Mouse (Mus musculus): ENCODE data around the gene Elmo1.

The Elmo1 gene

DNA sequence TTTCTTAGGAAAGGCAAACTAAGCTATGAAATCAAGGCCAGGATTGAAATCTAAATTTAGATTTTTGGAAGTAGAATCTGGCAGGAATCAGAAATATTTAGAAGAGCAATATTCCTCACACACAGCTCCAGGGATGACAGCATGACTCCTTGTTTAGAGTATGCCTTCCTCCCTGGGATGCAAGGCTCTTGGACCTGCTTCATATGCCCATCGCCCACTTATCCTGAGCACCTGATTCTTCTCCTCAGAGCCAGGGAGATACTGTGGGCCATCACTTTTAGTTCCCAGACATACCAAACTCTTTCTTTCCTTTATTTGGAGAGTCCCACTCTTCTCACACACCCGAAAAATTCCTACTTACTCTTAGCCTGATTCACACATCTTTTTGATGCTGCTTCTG is 449.2 kb downstream of the Elmo1 start:
- WGBS: 44% methylated on average over 2 of the region's 2 CpGs

DNA sequence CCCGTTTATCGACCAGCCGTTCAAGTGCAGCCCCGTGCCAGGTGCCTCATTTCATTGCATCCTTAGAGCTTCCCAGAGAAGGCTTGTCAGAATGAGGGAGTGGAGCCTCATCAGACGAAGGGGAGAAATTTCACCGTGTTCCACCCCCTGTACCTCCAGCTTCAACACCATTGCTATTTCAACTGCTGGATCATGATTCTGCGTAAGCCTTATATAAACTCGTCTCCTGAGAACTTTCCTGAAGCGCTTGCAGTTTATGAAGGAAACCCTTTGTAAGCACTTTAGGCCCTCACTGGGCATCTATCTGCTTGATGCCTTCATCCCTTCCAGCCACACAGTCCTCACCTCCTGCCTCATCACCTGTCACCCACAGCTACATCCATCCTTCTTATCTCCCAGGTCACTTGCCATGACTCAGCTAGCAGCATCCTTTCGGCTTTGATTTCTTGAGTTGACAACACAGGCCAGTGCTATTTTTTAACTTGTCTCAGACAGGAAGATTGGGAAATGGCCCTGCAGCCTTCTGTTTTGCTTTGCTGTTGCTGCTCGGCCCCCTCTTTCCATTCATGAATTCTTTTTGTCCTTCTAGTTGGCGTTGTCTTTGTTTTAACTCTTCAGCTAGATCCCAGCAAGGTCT is 456.3 kb downstream of the Elmo1 start:
- WGBS: 54% methylated on average over 12 of the region's 12 CpGs

DNA sequence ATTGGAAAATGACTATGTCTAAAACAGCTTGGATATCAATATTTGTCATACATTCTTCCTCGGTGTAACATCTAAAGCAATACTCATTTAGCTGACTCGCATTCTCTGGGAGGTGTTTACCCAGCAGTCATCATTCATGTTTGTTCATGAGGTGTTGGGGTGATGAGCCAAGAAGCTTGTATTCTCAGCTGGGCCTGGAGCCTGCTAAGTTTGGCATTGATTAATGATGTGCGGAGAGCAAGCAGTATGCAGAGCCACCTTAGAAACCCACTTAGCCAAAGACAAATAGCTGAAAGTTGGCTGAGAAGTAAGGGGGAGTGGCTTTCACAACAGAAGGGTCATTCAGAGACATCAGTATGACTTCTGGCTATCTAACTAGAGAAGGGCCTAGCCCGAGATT is 459.6 kb downstream of the Elmo1 start:
- WGBS: 68% methylated on average over 4 of the region's 4 CpGs

GRCm38 (mm10) chr13:20551559-20551958 is 461.2 kb downstream of the Elmo1 start:
- 94% methylated on average over 1 of the region's 1 CpGs for WGBS

DNA sequence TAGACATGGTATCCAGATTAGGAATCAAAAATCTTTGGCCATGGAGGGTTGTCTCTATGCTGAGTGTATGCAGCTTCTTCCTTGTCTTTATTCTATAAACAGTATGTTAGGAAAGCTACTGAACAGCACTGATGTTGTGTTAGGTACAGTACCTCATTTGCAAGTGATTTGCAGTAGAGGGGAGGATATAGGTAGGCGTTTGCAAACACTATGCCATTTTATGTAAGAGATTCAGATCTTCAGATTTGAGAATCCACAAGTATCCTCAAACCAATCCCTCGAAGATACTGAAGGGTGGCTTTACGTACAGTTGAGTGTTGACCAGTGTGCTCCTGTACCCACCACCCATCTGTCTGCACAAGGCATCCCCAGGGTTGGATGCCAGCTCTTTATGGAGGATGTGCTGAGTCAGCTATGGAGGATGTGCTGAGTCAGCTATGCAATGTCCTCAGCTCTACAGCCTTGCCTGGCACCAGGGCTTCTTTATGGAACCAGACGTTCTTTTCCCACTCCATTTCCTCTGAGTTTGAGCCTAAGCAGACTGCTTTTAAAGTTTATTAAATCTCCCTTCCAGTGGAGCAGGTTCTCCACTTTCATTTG is 465.6 kb downstream of the Elmo1 start:
- 62% methylated on average over 4 of the region's 4 CpGs for WGBS

DNA sequence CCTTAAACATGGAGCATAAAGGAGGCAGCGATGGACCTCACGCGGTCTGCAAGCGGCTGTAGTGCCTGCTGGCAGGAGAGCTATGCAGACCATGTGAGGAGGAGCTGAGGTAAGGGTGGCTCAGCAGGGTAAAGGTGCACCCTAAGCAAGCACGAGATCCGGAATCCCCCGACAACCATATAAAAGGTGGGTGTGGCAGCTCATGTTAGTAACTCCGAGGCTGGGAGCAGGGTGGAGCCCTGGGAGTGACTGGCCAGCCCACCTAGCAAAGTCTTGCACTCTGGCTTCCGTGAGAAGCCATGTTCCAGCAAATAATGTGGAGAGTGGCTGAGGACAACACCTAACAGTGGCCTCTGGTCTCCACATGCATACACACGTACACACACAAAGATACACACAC is 466.3 kb downstream of the Elmo1 start:
- WGBS: 83% methylated on average over 10 of the region's 10 CpGs

- 62% methylated on average over 8 of the region's 8 CpGs for WGBS
Observed at GRCm38 (mm10) chr13:20557156-20557555, 466.8 kb downstream of the Elmo1 start.

DNA sequence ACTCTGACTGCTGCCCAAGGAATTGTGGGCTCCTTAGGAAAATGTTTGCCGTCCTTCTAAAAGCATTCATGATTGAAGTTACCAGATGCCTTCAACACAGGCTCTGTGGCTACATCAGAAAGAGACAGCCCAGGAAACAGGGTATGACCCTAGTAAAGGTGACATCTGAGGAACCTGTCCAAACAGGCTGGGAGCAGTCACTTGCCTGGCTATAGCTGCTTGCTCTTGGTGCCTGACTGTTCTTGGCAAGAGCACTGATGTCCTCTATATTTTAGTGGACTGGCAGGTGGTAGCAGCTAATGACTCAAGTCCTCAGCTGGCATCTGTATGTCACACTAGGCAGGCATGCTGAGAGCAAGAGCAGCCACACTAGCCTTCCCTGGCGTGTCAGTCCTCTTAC is 468.0 kb downstream of the Elmo1 start:
- WGBS: 82% methylated on average over 2 of the region's 2 CpGs

- 89% methylated on average over 9 of the region's 9 CpGs for WGBS
Observed at GRCm38 (mm10) chr13:20564414-20564813, 474.0 kb downstream of the Elmo1 start.

DNA sequence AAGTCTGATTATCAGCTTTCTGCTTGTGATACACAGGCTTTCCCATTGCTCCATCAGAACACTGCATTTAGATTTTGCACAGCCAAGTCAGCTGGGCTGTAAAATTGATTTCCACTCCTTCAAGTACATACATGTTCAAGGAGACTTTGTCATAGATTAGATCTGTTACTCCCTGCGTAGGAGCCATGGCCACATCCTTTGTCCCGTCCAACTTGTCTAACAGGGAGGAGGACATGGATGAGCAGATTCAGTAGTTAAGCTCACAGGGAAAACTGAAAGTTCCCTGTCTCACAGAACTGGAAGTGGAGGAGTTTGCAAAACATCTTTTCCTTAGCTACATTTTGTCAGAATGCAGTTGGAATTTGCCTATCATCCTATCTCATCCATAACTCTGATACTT is 484.8 kb downstream of the Elmo1 start:
- 94% methylated on average over 2 of the region's 2 CpGs for WGBS

DNA sequence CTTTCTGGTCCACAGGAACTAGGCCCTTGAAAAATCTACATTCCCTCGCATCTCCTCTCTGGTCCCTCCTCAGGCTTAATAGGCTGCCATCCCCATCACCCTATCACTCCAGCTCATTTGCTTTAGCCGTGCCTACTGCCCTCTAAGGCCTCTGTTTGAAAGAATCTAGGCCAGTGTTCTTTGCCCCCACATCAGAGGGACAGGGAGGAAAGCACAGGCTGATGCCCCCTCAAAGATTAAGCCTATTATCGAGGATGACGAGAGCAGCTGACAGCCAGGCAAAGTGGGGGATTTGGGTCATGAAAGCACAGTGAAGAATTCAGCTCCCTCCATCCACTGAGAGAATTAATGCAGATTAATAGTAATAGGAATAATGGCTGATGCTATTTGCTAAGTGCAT is 495.5 kb downstream of the Elmo1 start:
- WGBS: 82% methylated on average over 4 of the region's 4 CpGs

GRCm38 (mm10) chr13:20586462-20586861 is 496.1 kb downstream of the Elmo1 start:
- WGBS: 79% methylated on average over 3 of the region's 3 CpGs

- WGBS: 50% methylated on average over 4 of the region's 4 CpGs
Observed at GRCm38 (mm10) chr13:20590983-20591382, 500.6 kb downstream of the Elmo1 start.

GRCm38 (mm10) chr13:20597307-20597706 is 506.9 kb downstream of the Elmo1 start:
- 41% methylated on average over 5 of the region's 5 CpGs for WGBS

DNA sequence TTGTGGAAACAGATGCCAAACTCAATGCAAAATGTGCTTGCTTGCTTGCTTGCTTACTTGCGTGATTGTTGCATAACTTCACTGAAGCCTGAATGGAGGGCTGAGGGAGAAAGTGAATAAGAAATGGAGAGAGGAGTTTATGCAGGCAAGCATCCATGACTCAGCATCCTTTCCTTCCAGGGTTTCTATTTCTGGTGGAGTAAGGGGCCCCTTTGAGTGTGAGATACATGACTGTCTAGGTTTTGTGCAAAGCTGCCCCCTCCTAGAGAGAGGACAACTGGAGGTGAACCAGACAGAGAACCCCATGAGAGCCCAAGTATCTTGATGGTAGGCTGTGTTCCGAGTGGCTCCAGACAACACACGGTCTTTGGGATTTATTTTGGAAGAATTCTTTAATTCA is 508.2 kb downstream of the Elmo1 start:
- 61% methylated on average over 3 of the region's 3 CpGs for WGBS

DNA sequence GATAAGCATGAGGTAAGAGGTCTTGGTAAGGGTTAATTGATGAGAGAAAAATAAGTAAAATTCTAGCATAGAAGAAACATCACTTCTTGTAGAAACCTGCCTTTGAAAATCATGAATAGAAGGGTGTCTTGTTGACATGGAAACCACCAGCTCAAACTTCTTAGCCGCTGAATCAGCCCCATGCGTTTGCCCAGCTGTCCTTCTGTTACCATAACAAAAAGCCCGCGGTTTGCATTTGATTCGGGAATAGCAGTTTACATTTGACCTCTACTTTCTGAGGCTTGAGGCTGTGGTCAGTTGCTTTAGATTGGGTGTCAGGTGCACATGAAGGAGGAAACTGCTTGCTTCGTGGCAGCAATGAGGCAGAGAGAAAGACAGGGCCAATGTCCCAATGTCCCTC is 509.9 kb downstream of the Elmo1 start:
- WGBS: 28% methylated on average over 6 of the region's 6 CpGs

GRCm38 (mm10) chr13:20601421-20601820 is 511.0 kb downstream of the Elmo1 start:
- WGBS: 38% methylated on average over 1 of the region's 1 CpGs

GRCm38 (mm10) chr13:20606891-20607290 is 516.5 kb downstream of the Elmo1 start:
- 94% methylated on average over 3 of the region's 3 CpGs for WGBS

DNA sequence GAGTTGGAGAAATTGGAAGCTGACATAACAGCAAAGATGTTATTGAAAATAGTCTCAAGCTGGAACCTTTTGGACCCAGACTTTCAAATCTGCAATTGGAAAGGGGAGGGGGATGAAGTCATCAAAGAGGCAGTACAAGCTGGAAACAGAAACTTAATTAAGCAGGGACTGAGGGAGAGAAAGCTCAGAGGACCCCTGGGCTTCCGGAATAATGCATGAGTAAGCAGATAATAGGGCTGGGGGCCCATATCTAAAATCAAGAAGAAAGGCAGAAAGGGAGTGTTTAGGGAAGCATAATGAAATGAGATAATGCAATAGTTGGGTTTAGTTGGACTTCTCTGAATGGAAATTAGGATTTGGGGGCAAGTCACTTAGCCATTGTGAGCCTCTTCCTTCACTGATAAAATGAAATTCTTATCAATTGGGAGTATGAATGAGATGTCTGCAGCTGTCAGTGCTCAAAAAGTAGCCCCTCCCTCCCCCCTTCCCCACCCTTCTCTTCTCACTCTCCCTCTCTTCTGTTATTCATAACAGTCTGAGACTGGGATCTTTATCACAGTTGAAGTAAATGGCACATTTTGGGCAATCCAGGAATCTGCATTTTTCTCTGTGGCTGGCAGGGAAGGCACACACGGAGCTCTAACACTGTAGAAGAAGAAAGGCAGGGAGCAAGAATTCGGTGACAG is 518.8 kb downstream of the Elmo1 start:
- WGBS: 32% methylated on average over 3 of the region's 3 CpGs

DNA sequence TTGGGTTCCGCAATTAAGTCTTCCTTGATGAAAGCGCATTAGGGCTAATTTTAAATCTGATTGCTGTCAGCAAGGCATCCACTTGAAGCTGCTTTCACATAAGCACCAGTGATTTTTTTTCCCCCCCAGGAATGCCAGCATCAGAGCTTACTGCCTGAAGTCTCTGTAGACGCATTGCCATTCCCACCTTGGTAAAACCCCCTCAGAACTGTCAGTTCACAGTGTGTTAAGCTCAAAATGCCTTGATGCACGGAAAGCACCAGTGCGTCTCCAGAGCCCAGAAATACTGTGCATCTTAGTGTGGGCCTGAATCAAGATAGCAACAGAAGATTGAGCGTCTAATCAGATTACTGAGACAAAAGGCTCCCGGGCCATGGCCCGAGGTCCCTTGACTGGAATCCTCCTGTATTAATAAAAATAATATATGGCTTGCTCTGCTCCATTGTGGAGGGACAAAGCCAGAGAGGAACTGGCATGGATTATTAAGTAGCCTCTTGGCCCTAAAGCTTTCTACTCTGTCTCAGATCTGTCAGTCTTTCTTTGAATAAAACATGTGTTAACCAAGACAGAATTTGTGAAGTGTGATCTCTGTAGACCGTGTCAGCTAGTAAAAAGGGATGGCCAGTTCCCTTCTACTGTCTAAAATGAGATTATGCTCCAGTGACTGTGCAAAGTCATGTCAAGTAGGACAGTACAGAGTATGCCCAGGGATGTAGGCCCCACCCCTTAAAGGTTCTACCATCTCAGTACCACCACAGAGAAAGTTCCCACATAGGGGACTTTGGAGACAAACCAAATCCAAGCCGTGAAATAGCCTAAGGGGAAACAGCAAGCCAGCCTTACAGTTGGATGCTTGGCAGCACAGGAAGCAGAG is 525.4 kb downstream of the Elmo1 start:
- 76% methylated on average over 10 of the region's 10 CpGs for WGBS

DNA sequence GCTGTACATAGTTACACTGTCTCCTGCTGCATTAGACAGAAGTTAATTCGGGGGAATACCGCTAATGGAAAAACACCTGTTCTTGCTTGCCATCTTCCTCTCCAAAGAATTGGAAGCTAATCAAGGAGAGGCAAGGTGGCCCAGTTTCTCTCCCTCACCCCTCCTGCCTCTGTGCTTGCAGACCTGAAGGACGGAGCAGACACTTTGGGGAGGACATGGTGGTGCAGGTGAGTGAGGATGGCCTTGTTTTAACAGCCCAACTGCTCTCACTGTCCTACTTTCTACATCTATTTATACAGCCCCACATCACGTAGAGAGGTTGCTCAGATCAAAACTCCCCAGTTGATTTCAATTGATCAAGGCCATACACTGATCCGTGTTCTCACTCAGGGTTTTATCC is 529.5 kb downstream of the Elmo1 start:
- WGBS: 87% methylated on average over 5 of the region's 5 CpGs

Measured in cerebral cortex, adult 2 months (tissue).